Mouse (Mus musculus): ENCODE results near the gene Plcl1. TPM values are rescaled to one million over a fixed set of nuclear protein-coding genes. Genes with fewer than 3 reads are reported as not detected.

Gene Plcl1
- polyA plus RNA-seq (2012; rRNA removed) = 0.12 and 0.14 TPM in 2 replicates

GRCm38 (mm10) chr1:55405272-55406022 is at the start of gene Plcl1:
TSS of gene Plcl1 (plus strand) at chr1:55405921.

GRCm38 (mm10) chr1:55363044-55363565 is 42.6 kb upstream of the Plcl1 start, which contains the start of gene Boll:
TSS of gene Boll (minus strand) at chr1:55363469.

Other genes with a start within 250 kb of the Plcl1 start
- 0.35 and 0.36 TPM in 2 replicates for gene Rftn2, start 179.1 kb upstream of the Plcl1 start, polyA plus RNA-seq (2012; rRNA removed)
- 1.8 and 2.3 TPM in 2 replicates for gene Mars2, start 168.7 kb upstream of the Plcl1 start, polyA plus RNA-seq (2012; rRNA removed)
- gene Boll, start 42.5 kb upstream of the Plcl1 start, polyA plus RNA-seq (2012; rRNA removed) = 0.02 and 0.03 TPM in 2 replicates

Data from liver, embryonic 14 days (tissue).